Mouse (Mus musculus) hindbrain, embryonic 15.5 days (tissue): ENCODE results near the gene Zfp61. TPM values are rescaled to one million over a fixed set of nuclear protein-coding genes. Genes with fewer than 3 reads are reported as not detected.
A peak's percentile ranks its signal among the peaks of the same experiment; 100 is the strongest.

ENCODE experiments used
- ATAC-seq: fragments of 200-750 bp; cut with Nextera tagmentation; 2 replicates; pipeline ENCODE4 v1.8.0; 2017; ENCODE audit warnings: low read depth, moderate number of reproducible peaks, moderate TSS enrichment; ENCODE audit not compliant: low FRiP score
- H3K27ac ChIP-seq: fragments of 300-500 bp; sonication (generic); replicated peaks from 2 replicates; pipeline ENCODE4 v1.5.1; 2015; ENCODE audit warnings: mild to moderate bottlenecking, inconsistent platforms
- H3K27me3 ChIP-seq: fragments of 300-500 bp; sonication (generic); 2 replicates; pipeline ENCODE4 v1.6.1; 2015; ENCODE audit warnings: control low read depth, inconsistent platforms
- H3K36me3 ChIP-seq: fragments of 300-500 bp; sonication (generic); 2 replicates; pipeline ENCODE4 v1.6.1; 2015; ENCODE audit warnings: control low read depth, inconsistent platforms
- H3K4me1 ChIP-seq: fragments of 300-500 bp; sonication (generic); replicated peaks from 2 replicates; pipeline ENCODE4 v1.6.1; 2015; ENCODE audit warnings: control low read depth, inconsistent platforms
- H3K4me2 ChIP-seq: fragments of 300-500 bp; sonication (generic); 2 replicates; pipeline ENCODE4 v1.6.1; 2015; ENCODE audit warnings: moderate library complexity, mild to moderate bottlenecking, inconsistent platforms
- H3K4me3 ChIP-seq: fragments of 300-500 bp; sonication (generic); 2 replicates; pipeline ENCODE4 v1.5.1; 2015; ENCODE audit warnings: mild to moderate bottlenecking, inconsistent platforms
- H3K9ac ChIP-seq: fragments of 300-500 bp; sonication (generic); 2 replicates; pipeline ENCODE4 v1.6.1; 2015; ENCODE audit warnings: inconsistent platforms
- H3K9me3 ChIP-seq: fragments of 300-500 bp; sonication (generic); 2 replicates; pipeline ENCODE4 v1.6.1; 2016; ENCODE audit warnings: control low read depth, inconsistent platforms
- WGBS: fragments of 180-500 bp; shearing (Covaris S2); methylation state at CpG from one replicate; pipeline ENCODE4 v1.1.7; 2015; 5-methylcytosine and 5-hydroxymethylcytosine counted together
- polyA plus RNA-seq: library from polyadenylated mRNA; unstranded; fragments of >200 nt; fragmentation: Nextera tagmentation; extraction: Ambion mirVana; gene quantifications from 2 replicates; pipeline ENCODE4 v1.2.1, GENCODE M21; 2015

Zfp61 gene
- polyA plus RNA-seq = 39.5 and 42.3 TPM in 2 replicates

- H3K27me3 ChIP-seq = no peaks in the 10 kb centered on the region
- peaks cover 26% of the 10 kb centered on the region for H3K4me1 ChIP-seq
- 2% methylated on average over 13 of the region's 13 CpGs for WGBS
- H3K9me3 ChIP-seq = no peaks in the 10 kb centered on the region
- peak within 1 kb of the TSS; percentile 88 for H3K4me2 ChIP-seq
- H3K9ac ChIP-seq = peak within 1 kb of the TSS; percentile 82
- peak within 1 kb of the TSS; percentile 78 for H3K4me3 ChIP-seq
- H3K36me3 ChIP-seq = peaks cover 36% of the 10 kb centered on the region
- H3K27ac ChIP-seq = peak within 1 kb of the TSS; percentile 92
- ATAC-seq = peak; percentile 43; the same call in 1 of the 2 replicates
Measured at GRCm38 (mm10) chr7:24300771-24301282, at the start of gene Zfp61. Zfp61 (minus strand) TSS chr7:24301232.

GRCm38 (mm10) chr7:24348896-24349295 is 47.9 kb upstream of the Zfp61 start, which contains the start of gene Lypd5:
Lypd5 (plus strand) TSS chr7:24349196.
- 57% methylated on average over 6 of the region's 6 CpGs for WGBS
- Histone ChIP-seq H3K4me3 (no peak within 1 kb of the TSS), H3K36me3 (no peaks in the 10 kb centered on the region), H3K9me3 (no peaks in the 10 kb centered on the region), H3K27ac (no peak within 1 kb of the TSS), H3K27me3 (no peaks in the 10 kb centered on the region), H3K4me1 (no peaks in the 10 kb centered on the region), H3K4me2 (no peak within 1 kb of the TSS), H3K9ac (no peak within 1 kb of the TSS)
- ATAC-seq = no peak

GRCm38 (mm10) chr7:24346444-24346843 is 45.4 kb upstream of the Zfp61 start:
- H3K4me1 ChIP-seq = no peaks in the 10 kb centered on the region
- WGBS = 77% methylated on average over 5 of the region's 5 CpGs
- no peak for ATAC-seq

GRCm38 (mm10) chr7:24343701-24344272 is 42.8 kb upstream of the Zfp61 start:
- H3K4me2 ChIP-seq = no peak overlapping the region
- H3K36me3 ChIP-seq = no peaks in the 10 kb centered on the region
- no peaks in the 10 kb centered on the region for H3K9me3 ChIP-seq
- H3K9ac ChIP-seq = no peak overlapping the region
- H3K4me3 ChIP-seq = no peak overlapping the region
- no peaks in the 10 kb centered on the region for H3K27me3 ChIP-seq
- H3K27ac ChIP-seq = no peak overlapping the region; the same call in 1 of the 2 replicates
- H3K4me1 ChIP-seq = no peaks in the 10 kb centered on the region
- WGBS = 48% methylated on average over 7 of the region's 7 CpGs
- ATAC-seq = no peak

More at GRCm38 (mm10) chr7:24346444-24346843, 45.4 kb upstream of the Zfp61 start:
- no peak overlapping the region for H3K4me2 ChIP-seq
- H3K4me3 ChIP-seq = no peak overlapping the region
- no peak overlapping the region for H3K27ac ChIP-seq
- H3K9me3 ChIP-seq = no peaks in the 10 kb centered on the region
- H3K36me3 ChIP-seq = no peaks in the 10 kb centered on the region
- H3K27me3 ChIP-seq = no peaks in the 10 kb centered on the region
- no peak overlapping the region for H3K9ac ChIP-seq

- H3K4me2 ChIP-seq = no peak overlapping the region
- no peaks in the 10 kb centered on the region for H3K4me1 ChIP-seq
- H3K4me3 ChIP-seq = no peak overlapping the region
- no peak for ATAC-seq
- no peak overlapping the region for H3K27ac ChIP-seq
- H3K9me3 ChIP-seq = no peaks in the 10 kb centered on the region
- H3K27me3 ChIP-seq = peaks cover 10% of the 10 kb centered on the region
- 42% methylated on average over 2 of the region's 2 CpGs for WGBS
- H3K9ac ChIP-seq = no peak overlapping the region
- H3K36me3 ChIP-seq = no peaks in the 10 kb centered on the region
Measured at GRCm38 (mm10) chr7:24338241-24338640, 37.2 kb upstream of the Zfp61 start.

- no peaks in the 10 kb centered on the region for H3K9me3 ChIP-seq
- no peaks in the 10 kb centered on the region for H3K4me1 ChIP-seq
- no peak overlapping the region for H3K4me3 ChIP-seq
- no peak overlapping the region for H3K9ac ChIP-seq
- WGBS = 15% methylated on average over 5 of the region's 5 CpGs
- ATAC-seq = 0 out of 2 replicates have a peak, but pooled peaks have one; percentile 23
- H3K27ac ChIP-seq = no peak overlapping the region
- no peaks in the 10 kb centered on the region for H3K36me3 ChIP-seq
- H3K4me2 ChIP-seq = no peak overlapping the region
- peaks cover 13% of the 10 kb centered on the region for H3K27me3 ChIP-seq
Measured at GRCm38 (mm10) chr7:24335699-24336309, 34.8 kb upstream of the Zfp61 start.

- WGBS = 44% methylated on average over 49 of the region's 49 CpGs
- H3K36me3 ChIP-seq = no peaks in the 10 kb centered on the region
- peak within 1 kb of the TSS; percentile 13 for H3K4me2 ChIP-seq
- H3K9me3 ChIP-seq = no peaks in the 10 kb centered on the region
- no peak within 1 kb of the TSS for H3K27ac ChIP-seq
- H3K9ac ChIP-seq = no peak within 1 kb of the TSS
- peak within 1 kb of the TSS; percentile 10; the same call in 1 of the 2 replicates for H3K4me3 ChIP-seq
- no peaks in the 10 kb centered on the region for H3K4me1 ChIP-seq
- ATAC-seq = no peak
- H3K27me3 ChIP-seq = peaks cover 13% of the 10 kb centered on the region
Measured at GRCm38 (mm10) chr7:24333304-24333986, 32.4 kb upstream of the Zfp61 start, which contains the start of gene Tescl. Tescl (minus strand) TSS chr7:24333936.

- no peak overlapping the region for H3K4me2 ChIP-seq
- no peak for ATAC-seq
- WGBS = 89% methylated on average over 14 of the region's 14 CpGs
- no peaks in the 10 kb centered on the region for H3K27me3 ChIP-seq
- peaks cover 14% of the 10 kb centered on the region for H3K4me1 ChIP-seq
- H3K36me3 ChIP-seq = no peaks in the 10 kb centered on the region
- no peak overlapping the region for H3K9ac ChIP-seq
- no peak overlapping the region for H3K4me3 ChIP-seq
- no peaks in the 10 kb centered on the region for H3K9me3 ChIP-seq
- no peak overlapping the region for H3K27ac ChIP-seq
Measured at GRCm38 (mm10) chr7:24327281-24327975, 26.4 kb upstream of the Zfp61 start.

GRCm38 (mm10) chr7:24326273-24327135 is 25.5 kb upstream of the Zfp61 start:
- H3K27ac ChIP-seq = peak overlapping the region; percentile 61
- no peak overlapping the region for H3K9ac ChIP-seq

GRCm38 (mm10) chr7:24325675-24326128 is 24.7 kb upstream of the Zfp61 start:
- Histone ChIP-seq H3K4me3 (peak overlapping the region; percentile 32), H3K27ac (peak overlapping the region; percentile 61), H3K4me2 (peak overlapping the region; percentile 65), H3K9me3 (no peaks in the 10 kb centered on the region), H3K27me3 (no peaks in the 10 kb centered on the region), H3K36me3 (no peaks in the 10 kb centered on the region), H3K9ac (peak overlapping the region; percentile 40), H3K4me1 (peaks cover 14% of the 10 kb centered on the region)
- 6% methylated on average over 13 of the region's 13 CpGs for WGBS
- peak; percentile 73 for ATAC-seq

More at GRCm38 (mm10) chr7:24326273-24327135, 25.5 kb upstream of the Zfp61 start:
- WGBS = 31% methylated on average over 20 of the region's 20 CpGs
- Histone ChIP-seq H3K4me1 (peaks cover 14% of the 10 kb centered on the region), H3K27me3 (no peaks in the 10 kb centered on the region), H3K4me2 (peak overlapping the region; percentile 65), H3K36me3 (no peaks in the 10 kb centered on the region), H3K4me3 (peak overlapping the region; percentile 32), H3K9me3 (no peaks in the 10 kb centered on the region)
- ATAC-seq = peak; percentile 52; the same call in 1 of the 2 replicates

- Histone ChIP-seq H3K4me3 (no peak overlapping the region; the same call in 1 of the 2 replicates), H3K4me1 (peaks cover 14% of the 10 kb centered on the region), H3K9ac (no peak overlapping the region), H3K36me3 (no peaks in the 10 kb centered on the region), H3K9me3 (no peaks in the 10 kb centered on the region), H3K27ac (no peak overlapping the region), H3K27me3 (no peaks in the 10 kb centered on the region), H3K4me2 (peak overlapping the region; percentile 65)
- 67% methylated on average over 6 of the region's 6 CpGs for WGBS
- no peak for ATAC-seq
Measured at GRCm38 (mm10) chr7:24325197-24325596, 24.2 kb upstream of the Zfp61 start.
